Mouse (Mus musculus) limb, embryonic 11.5 days (tissue): ENCODE results near the gene Meig1. TPM values are rescaled to one million over a fixed set of nuclear protein-coding genes. Genes with fewer than 3 reads are reported as not detected.
"Not testable (repeated sequence)": the region's sequence is repeated elsewhere in the genome, so short reads cannot be mapped to it uniquely, and the experiment has no call there.

Source experiments
- ATAC-seq: fragments of 200-750 bp; cut with Nextera tagmentation; 2 replicates; pipeline ENCODE4 v1.8.0; 2017; ENCODE audit warnings: low read depth; ENCODE audit not compliant: insufficient number of reproducible peaks, low FRiP score, low TSS enrichment
- DNase-seq: peaks from one replicate; pipeline ENCODE4 v3.0.0-alpha.2; 2015; ENCODE audit warnings: low spot score
- H3K27ac ChIP-seq: fragments of 300-500 bp; sonication (generic); replicated peaks from 2 replicates; pipeline ENCODE4 v1.5.1; 2014; ENCODE audit warnings: low read depth, mild to moderate bottlenecking, low read length
- H3K27me3 ChIP-seq: fragments of 300-500 bp; sonication (generic); 2 replicates; pipeline ENCODE4 v1.6.1; 2014; ENCODE audit warnings: mild to moderate bottlenecking, low read length, mixed read lengths; ENCODE audit not compliant: control insufficient read depth, insufficient read depth
- H3K36me3 ChIP-seq: fragments of 300-500 bp; sonication (generic); 2 replicates; pipeline ENCODE4 v1.6.1; 2014; ENCODE audit warnings: mild to moderate bottlenecking, low read length, moderate library complexity, mixed read lengths; ENCODE audit not compliant: control insufficient read depth, insufficient read depth
- H3K4me1 ChIP-seq: fragments of 300-500 bp; sonication (generic); 2 replicates; pipeline ENCODE4 v1.6.1; 2014; ENCODE audit warnings: low read length, mixed read lengths; ENCODE audit not compliant: control insufficient read depth, insufficient read depth
- H3K4me2 ChIP-seq: fragments of 300-500 bp; sonication (generic); 2 replicates; pipeline ENCODE4 v1.6.1; 2014; ENCODE audit warnings: low read depth, mild to moderate bottlenecking, moderate library complexity; ENCODE audit not compliant: severe bottlenecking
- H3K4me3 ChIP-seq: fragments of 300-500 bp; sonication (generic); 2 replicates; pipeline ENCODE4 v1.5.1; 2014; ENCODE audit warnings: low read depth, low read length
- H3K9ac ChIP-seq: fragments of 300-500 bp; sonication (generic); 2 replicates; pipeline ENCODE4 v1.6.1; 2014; ENCODE audit warnings: mild to moderate bottlenecking, low read length
- H3K9me3 ChIP-seq: fragments of 300-500 bp; sonication (generic); 2 replicates; pipeline ENCODE4 v1.6.1; 2016; ENCODE audit warnings: low read length; ENCODE audit not compliant: control insufficient read depth
- WGBS: fragments of 180-500 bp; shearing (Covaris S2); extraction: QIAGEN DNeasy Blood & Tissue Kit; methylation state at CpG from one replicate; pipeline ENCODE4 v1.1.7; 2014; 5-methylcytosine and 5-hydroxymethylcytosine counted together
- polyA plus RNA-seq: library from polyadenylated mRNA; unstranded; fragments of >200 nt; fragmentation: Nextera tagmentation; extraction: Ambion mirVana; gene quantifications from 2 replicates; pipeline ENCODE4 v1.2.1, GENCODE M21; 2014

The Meig1 gene
- polyA plus RNA-seq, 1 experiment from 2014 or later = not detected

- not testable (repeated sequence) for H3K9me3 ChIP-seq, H3K4me3 ChIP-seq, DNase-seq, H3K27ac ChIP-seq, H3K36me3 ChIP-seq, H3K4me1 ChIP-seq, H3K4me2 ChIP-seq, H3K27me3 ChIP-seq, H3K9ac ChIP-seq, ATAC-seq
- WGBS = 63% methylated on average over 10 of the region's 10 CpGs
These were observed 25.3 kb downstream of the Meig1 start, which contains the start of gene Olah for GRCm38 (mm10) chr2:3397110-3397509. Gene Olah, minus strand, starts transcription at chr2:3397210.

GRCm38 (mm10) chr2:3391945-3392344 lies 30.5 kb downstream of the Meig1 start:
- H3K9me3 ChIP-seq = no peaks in the 10 kb centered on the region
- 87% methylated on average over 2 of the region's 2 CpGs for WGBS

GRCm38 (mm10) chr2:3387105-3387860 lies 35.2 kb downstream of the Meig1 start:
- H3K9me3 ChIP-seq = no peaks in the 10 kb centered on the region
- no peak overlapping the region for H3K4me3 ChIP-seq
- no peak for ATAC-seq
- H3K27ac ChIP-seq = no peak overlapping the region
- H3K9ac ChIP-seq = no peak overlapping the region
- 82% methylated on average over 6 of the region's 6 CpGs for WGBS
- DNase-seq = no peak
- H3K4me2 ChIP-seq = no peak overlapping the region
- H3K4me1 ChIP-seq = no peaks in the 10 kb centered on the region
- H3K27me3 ChIP-seq = no peaks in the 10 kb centered on the region
- no peaks in the 10 kb centered on the region for H3K36me3 ChIP-seq

More at GRCm38 (mm10) chr2:3391945-3392344, 30.5 kb downstream of the Meig1 start:
- Histone ChIP-seq H3K4me2 (no peak overlapping the region), H3K4me3 (no peak overlapping the region), H3K27ac (no peak overlapping the region), H3K27me3 (no peaks in the 10 kb centered on the region), H3K36me3 (no peaks in the 10 kb centered on the region), H3K9ac (no peak overlapping the region), H3K4me1 (no peaks in the 10 kb centered on the region)
- ATAC-seq = no peak
- no peak for DNase-seq

DNA sequence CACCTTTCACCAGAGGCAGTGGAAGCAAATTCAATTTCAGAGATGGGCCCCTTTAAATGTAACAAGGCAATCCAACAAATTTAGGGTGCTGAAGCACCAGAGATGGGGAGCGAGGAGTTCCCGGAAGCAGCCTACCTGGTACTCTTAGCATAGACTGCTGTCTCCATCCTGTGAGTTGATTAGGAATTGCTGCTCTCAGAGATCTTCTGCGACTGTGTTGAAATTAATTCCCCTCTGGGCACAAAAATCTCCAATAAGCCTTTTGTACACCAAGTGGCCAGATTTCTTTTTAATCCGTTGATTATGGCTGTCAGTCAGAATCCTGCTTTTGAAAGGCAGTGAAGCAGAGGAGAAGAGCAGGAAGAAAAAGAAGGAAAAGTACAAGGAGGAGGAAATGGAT lies 57.3 kb downstream of the Meig1 start:
- ATAC-seq (no peak), DNase-seq (no peak)
- Histone ChIP-seq H3K27ac (no peak overlapping the region), H3K4me1 (no peaks in the 10 kb centered on the region), H3K27me3 (no peaks in the 10 kb centered on the region), H3K4me3 (no peak overlapping the region), H3K9me3 (no peaks in the 10 kb centered on the region), H3K4me2 (no peak overlapping the region), H3K36me3 (no peaks in the 10 kb centered on the region), H3K9ac (no peak overlapping the region)
- WGBS = 77% methylated on average over 4 of the region's 4 CpGs

DNA sequence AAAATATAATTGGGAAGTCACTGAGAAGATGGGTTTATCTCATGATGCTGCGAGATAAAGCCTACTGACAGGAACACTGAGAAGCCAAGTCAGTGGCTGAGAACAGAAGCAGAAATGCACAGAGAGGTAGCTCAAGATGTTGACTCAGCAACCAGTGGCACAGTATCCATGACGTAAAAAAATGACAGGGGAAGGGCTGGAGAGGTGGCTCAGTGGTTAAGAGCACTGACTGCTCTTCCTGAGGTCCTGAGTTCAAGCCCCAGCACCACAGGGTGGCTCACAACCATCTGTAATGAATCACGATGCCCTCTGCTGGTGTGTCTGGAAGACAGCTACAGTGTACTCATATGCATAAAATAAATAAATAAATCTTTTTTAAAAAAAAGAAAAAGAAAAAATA lies 61.4 kb downstream of the Meig1 start:
- Histone ChIP-seq H3K9me3 (no peaks in the 10 kb centered on the region), H3K4me2 (no peak overlapping the region), H3K27me3 (no peaks in the 10 kb centered on the region), H3K27ac (no peak overlapping the region), H3K36me3 (no peaks in the 10 kb centered on the region), H3K4me3 (no peak overlapping the region), H3K9ac (no peak overlapping the region), H3K4me1 (no peaks in the 10 kb centered on the region)
- DNase-seq (no peak), ATAC-seq (no peak)
- 85% methylated on average over 3 of the region's 3 CpGs for WGBS

Other genes starting within 250 kb of the Meig1 start
- 35.1 and 35.5 TPM in 2 replicates for gene Nmt2, start 138.4 kb downstream of the Meig1 start, polyA plus RNA-seq
- gene Rpp38, start 90.0 kb downstream of the Meig1 start, polyA plus RNA-seq = 18.7 and 22.3 TPM in 2 replicates
- gene Acbd7, start 86.5 kb downstream of the Meig1 start, polyA plus RNA-seq = not detected in 2 replicates
- gene Olah, start 25.4 kb downstream of the Meig1 start, polyA plus RNA-seq = not detected in 2 replicates
- gene Dclre1c, start 1.5 kb upstream of the Meig1 start, polyA plus RNA-seq = 5.5 and 5.6 TPM in 2 replicates
- gene Suv39h2, start 52.4 kb upstream of the Meig1 start, polyA plus RNA-seq = 46.4 and 49.2 TPM in 2 replicates
- 7.9 and 8.0 TPM in 2 replicates for gene Gm45902, start 90.1 kb upstream of the Meig1 start, polyA plus RNA-seq
- gene Hspa14, start 90.2 kb upstream of the Meig1 start, polyA plus RNA-seq = 120 and 122 TPM in 2 replicates
- gene Cdnf, start 90.4 kb upstream of the Meig1 start, polyA plus RNA-seq = not detected in 2 replicates
- gene Fam107b, start 147.8 kb upstream of the Meig1 start, polyA plus RNA-seq = 61.0 and 61.9 TPM in 2 replicates